26 mouse cellular contexts compared by ENCODE assay signal in the genomic region with DNA sequence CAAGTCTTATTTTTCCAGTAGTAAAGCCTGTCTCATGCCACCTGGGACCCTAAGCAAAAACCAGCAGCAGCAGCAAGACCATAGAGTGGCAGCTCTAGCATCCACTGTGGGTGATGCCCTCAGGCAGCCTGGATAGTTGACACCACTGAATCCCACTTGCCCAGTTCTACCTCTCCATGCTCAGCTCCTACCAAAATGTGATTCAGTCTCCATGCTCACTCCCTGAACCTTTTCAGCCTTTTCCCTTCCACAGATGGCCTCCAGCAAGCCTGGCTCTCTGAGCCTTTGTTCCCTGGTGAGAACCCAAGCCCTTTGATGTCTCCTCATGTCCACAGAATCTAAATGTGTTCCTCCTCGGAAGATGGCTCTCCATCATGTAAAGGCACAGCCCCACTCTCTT.
"Had no signal": no experiment of that assay in that cellular context is flagged by ENCODE, and none has a peak within 500 bp of the region (broad histone marks: within the 10 kb centered on the region; RNA-seq: fewer than 3 reads in every experiment).

No protein-coding gene starts in this region.

- H3K4me1 ChIP-seq: embryonic facial prominence, embryonic 10.5 days; embryonic facial prominence, embryonic 12.5 days; embryonic facial prominence, embryonic 13.5 days; embryonic facial prominence, embryonic 15.5 days; forebrain, embryonic 10.5 days; forebrain, embryonic 12.5 days had no signal

- H3K9me3 ChIP-seq: embryonic facial prominence, embryonic 10.5 days; embryonic facial prominence, embryonic 12.5 days; embryonic facial prominence, embryonic 13.5 days; embryonic facial prominence, embryonic 15.5 days; forebrain, embryonic 10.5 days; forebrain, embryonic 12.5 days; forebrain, embryonic 13.5 days; forebrain, embryonic 15.5 days had no signal

- H3K36me3 ChIP-seq: embryonic facial prominence, embryonic 10.5 days; embryonic facial prominence, embryonic 12.5 days; embryonic facial prominence, embryonic 13.5 days; embryonic facial prominence, embryonic 15.5 days; forebrain, embryonic 10.5 days; forebrain, embryonic 12.5 days; forebrain, embryonic 15.5 days had no signal

- DNase-seq: cerebellum, adult 2 months; cerebellum, adult 8-10 months; cerebellum, adult 9-10 months; cerebellum, adult 9-11 months; cerebellum, postnatal 10 days; cerebellum, postnatal 14 days; cerebellum, postnatal 25 days; cerebellum, postnatal 36 days; embryo, embryonic 11 days; forebrain, postnatal 0 days; gastrocnemius, adult 2 months; gastrocnemius, postnatal 10 days; gastrocnemius, postnatal 14 days; gastrocnemius, postnatal 25 days; gastrocnemius, postnatal 36 days; heart, adult 18-20 months; heart, adult 2 months had no signal

- H3K27ac ChIP-seq: embryonic facial prominence, embryonic 10.5 days; embryonic facial prominence, embryonic 12.5 days; embryonic facial prominence, embryonic 13.5 days; embryonic facial prominence, embryonic 15.5 days; forebrain, embryonic 10.5 days; forebrain, embryonic 12.5 days; forebrain, embryonic 13.5 days; forebrain, embryonic 15.5 days; gastrocnemius, adult 2 months; heart, adult 2 months had no signal

- H3K27me3 ChIP-seq: embryonic facial prominence, embryonic 12.5 days; embryonic facial prominence, embryonic 13.5 days; embryonic facial prominence, embryonic 15.5 days; forebrain, embryonic 12.5 days; forebrain, embryonic 13.5 days; forebrain, embryonic 15.5 days had no signal

- H3K4me3 ChIP-seq: embryonic facial prominence, embryonic 10.5 days; embryonic facial prominence, embryonic 12.5 days; embryonic facial prominence, embryonic 13.5 days; embryonic facial prominence, embryonic 15.5 days; erythroblast, embryonic 14.5 days; forebrain, embryonic 10.5 days; forebrain, embryonic 12.5 days; forebrain, embryonic 13.5 days; forebrain, embryonic 15.5 days; gastrocnemius, adult 2 months; heart, adult 2 months had no signal
